Mouse (Mus musculus): ENCODE results near the gene Abcc5. TPM values are rescaled to one million over a fixed set of nuclear protein-coding genes. Genes with fewer than 3 reads are reported as not detected.
A peak's percentile ranks its signal among the peaks of the same experiment; 100 is the strongest.

Gene Abcc5
- polyA plus RNA-seq, 1 experiment from 2014 or later = 39.4 TPM

- Histone ChIP-seq H3K9ac (no peak overlapping the region), H3K4me2 (replicated peaks) (no peak overlapping the region), H3K9me3 (no peaks in the 10 kb centered on the region), H3K27ac (no peak overlapping the region), H3K4me3 (replicated peaks) (no peak overlapping the region), H3K36me3 (0 out of 2 replicates have a peak, but pooled peaks cover 3% of the 10 kb centered on the region), H3K27me3 (replicated peaks) (no peaks in the 10 kb centered on the region), H3K4me1 (replicated peaks) (no peaks in the 10 kb centered on the region)
- no peak for ATAC-seq
- WGBS = 89% methylated on average over 2 of the region's 2 CpGs
Measured at GRCm38 (mm10) chr16:20416262-20416661, 9.9 kb downstream of the Abcc5 start.

DNA sequence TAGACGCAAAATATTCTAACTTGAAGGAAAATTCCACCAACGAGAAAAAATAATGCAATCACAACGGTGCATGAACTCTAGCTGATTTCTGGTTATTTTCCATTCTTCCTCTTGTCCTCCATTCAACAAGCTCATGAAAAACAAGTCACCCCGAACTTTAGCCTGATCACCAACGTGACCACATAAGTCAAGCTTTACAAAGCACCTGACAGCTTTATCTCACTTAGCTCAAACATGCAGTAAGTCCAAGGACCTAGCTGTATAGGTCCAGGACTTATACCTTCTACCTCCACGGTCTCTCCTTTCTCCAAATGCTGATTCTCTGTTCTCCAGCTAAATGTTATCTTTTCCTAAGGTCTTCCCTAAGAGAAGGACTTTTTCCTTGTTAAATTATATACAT lies 10.4 kb downstream of the Abcc5 start:
- Histone ChIP-seq H3K4me3 (replicated peaks) (no peak overlapping the region), H3K36me3 (no peaks in the 10 kb centered on the region), H3K4me2 (replicated peaks) (no peak overlapping the region), H3K27ac (no peak overlapping the region), H3K27me3 (replicated peaks) (no peaks in the 10 kb centered on the region), H3K9me3 (no peaks in the 10 kb centered on the region), H3K4me1 (replicated peaks) (no peaks in the 10 kb centered on the region), H3K9ac (no peak overlapping the region)
- WGBS = 72% methylated on average over 6 of the region's 6 CpGs
- ATAC-seq = peak; percentile 58; the same call in 1 of the 2 replicates

DNA sequence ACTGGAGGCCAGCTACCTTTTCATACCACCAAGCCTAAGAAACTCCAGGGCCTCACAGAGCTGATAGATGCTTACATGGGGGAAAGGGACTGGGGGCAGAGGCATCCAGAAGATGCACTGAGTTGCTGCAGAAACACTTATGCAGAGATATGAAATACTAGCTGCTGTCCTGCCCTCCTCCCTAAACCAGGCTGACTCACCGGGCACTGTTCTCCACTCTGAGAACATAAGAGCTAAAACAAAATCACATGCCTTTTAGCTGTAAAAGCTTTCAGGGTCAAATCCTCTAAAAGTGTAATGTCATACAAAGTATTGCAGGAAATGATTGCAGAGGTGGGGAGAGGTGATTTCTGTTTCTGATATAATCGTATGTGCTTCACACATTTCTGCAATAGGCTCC lies 11.0 kb downstream of the Abcc5 start:
- WGBS = 75% methylated on average over 2 of the region's 2 CpGs
- no peak overlapping the region for H3K4me3 ChIP-seq (replicated peaks)
- H3K27me3 ChIP-seq (replicated peaks) = no peaks in the 10 kb centered on the region
- no peaks in the 10 kb centered on the region for H3K9me3 ChIP-seq
- no peak for ATAC-seq
- no peaks in the 10 kb centered on the region for H3K36me3 ChIP-seq
- H3K4me1 ChIP-seq (replicated peaks) = no peaks in the 10 kb centered on the region
- no peak overlapping the region for H3K9ac ChIP-seq
- H3K27ac ChIP-seq = no peak overlapping the region
- H3K4me2 ChIP-seq (replicated peaks) = no peak overlapping the region

DNA sequence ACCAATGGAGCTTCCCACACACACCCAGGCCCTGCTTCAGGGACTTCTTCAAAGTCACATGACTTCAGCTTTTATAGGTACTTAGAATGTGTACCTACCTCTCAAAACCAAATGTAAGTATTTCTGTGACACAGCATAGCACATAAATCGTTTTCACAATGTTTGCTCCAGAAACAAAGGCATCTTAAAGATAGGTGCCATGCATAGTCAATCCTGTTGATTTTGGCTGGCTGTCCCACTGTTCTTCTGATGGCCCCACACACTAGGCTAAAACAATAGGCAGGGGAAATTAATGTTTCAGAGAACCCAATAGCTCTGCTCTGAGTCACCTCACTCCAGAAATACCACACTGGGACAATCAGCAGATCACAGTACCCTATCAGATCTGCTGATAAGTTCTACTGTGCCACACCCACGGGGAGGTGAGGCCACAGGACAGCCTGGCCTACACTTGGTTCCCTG lies 12.3 kb downstream of the Abcc5 start:
- H3K9ac ChIP-seq = no peak overlapping the region
- no peaks in the 10 kb centered on the region for H3K9me3 ChIP-seq
- H3K4me2 ChIP-seq (replicated peaks) = no peak overlapping the region
- WGBS = 68% methylated on average over 2 of the region's 2 CpGs
- no peak overlapping the region for H3K27ac ChIP-seq
- ATAC-seq = 0 out of 2 replicates have a peak, but pooled peaks have one; percentile 41
- no peak overlapping the region for H3K4me3 ChIP-seq (replicated peaks)
- H3K27me3 ChIP-seq (replicated peaks) = no peaks in the 10 kb centered on the region
- no peaks in the 10 kb centered on the region for H3K36me3 ChIP-seq
- no peaks in the 10 kb centered on the region for H3K4me1 ChIP-seq (replicated peaks)

DNA sequence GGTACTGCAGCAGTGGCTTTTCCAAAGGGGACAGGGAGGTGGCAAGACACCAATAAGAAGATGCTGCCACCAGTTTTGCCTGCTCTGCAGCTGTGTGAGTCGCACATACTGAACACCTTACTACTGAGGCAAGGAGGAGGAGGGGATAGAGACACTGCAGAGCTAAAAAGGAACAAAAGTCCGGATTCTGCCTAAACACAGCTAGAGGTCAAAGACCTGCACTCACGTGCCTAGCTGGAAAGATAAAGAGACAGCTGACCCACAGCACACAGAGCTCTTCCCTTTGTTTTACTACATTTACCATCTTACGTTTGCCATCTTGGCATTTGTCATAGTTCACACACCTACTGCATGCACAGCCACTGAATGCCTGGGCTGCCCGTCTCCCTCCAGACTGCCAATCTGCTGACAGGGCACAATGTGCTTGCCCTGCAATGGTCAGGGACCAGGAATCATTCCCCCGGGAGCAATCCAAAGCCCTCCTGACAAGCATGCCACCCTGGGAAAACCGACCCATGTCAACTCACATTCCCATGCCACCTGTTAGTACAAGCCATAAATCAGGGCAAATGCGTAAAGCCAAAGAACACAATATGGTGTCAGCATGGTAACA lies 14.1 kb downstream of the Abcc5 start:
- Histone ChIP-seq H3K9me3 (no peaks in the 10 kb centered on the region), H3K4me1 (replicated peaks) (no peaks in the 10 kb centered on the region), H3K4me3 (replicated peaks) (no peak overlapping the region), H3K36me3 (no peaks in the 10 kb centered on the region), H3K9ac (no peak overlapping the region), H3K4me2 (replicated peaks) (no peak overlapping the region), H3K27me3 (replicated peaks) (no peaks in the 10 kb centered on the region), H3K27ac (no peak overlapping the region)
- WGBS = 73% methylated on average over 8 of the region's 8 CpGs
- no peak for ATAC-seq

DNA sequence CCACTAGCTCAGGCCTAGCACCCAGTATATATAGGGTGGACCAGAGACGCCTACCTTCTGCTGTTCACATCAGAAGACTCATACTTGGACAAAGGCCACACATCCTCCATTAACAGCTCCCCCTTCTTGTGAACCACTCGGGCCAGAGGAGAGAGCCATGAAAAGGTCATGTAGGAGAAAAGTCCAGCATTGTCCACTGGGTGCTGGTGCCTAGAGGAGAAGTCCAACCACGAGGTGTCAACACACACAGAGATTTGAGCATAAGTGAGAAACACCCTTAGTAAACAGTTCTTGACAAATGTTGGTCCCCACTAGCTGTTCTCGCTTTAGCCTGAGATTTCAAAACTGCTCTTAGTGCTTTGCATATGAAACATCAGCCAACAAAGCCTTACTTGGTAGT lies 20.9 kb downstream of the Abcc5 start:
- H3K27ac ChIP-seq = no peak overlapping the region
- 88% methylated on average over 4 of the region's 4 CpGs for WGBS
- no peak for ATAC-seq

DNA sequence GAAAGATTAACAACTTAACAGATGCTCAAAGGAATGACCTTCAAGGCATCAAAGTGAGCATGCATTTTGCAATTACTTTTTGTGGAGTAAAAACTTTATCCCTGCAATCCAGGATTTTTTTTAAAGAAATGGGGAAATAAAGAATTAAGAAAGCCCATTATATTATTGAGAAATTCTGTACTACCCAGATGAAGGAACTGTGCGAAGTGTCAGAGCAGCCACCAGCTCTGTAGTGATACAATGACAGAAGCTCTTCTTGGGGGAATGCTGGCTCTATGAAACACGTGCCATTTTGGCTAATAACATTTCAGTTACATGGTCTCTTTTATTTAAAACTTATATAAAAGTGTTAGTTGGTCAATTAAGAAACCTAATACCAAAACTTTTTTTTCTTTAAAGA lies 22.9 kb downstream of the Abcc5 start:
- Histone ChIP-seq H3K27ac (no peak overlapping the region), H3K9me3 (no peaks in the 10 kb centered on the region), H3K4me3 (replicated peaks) (no peak overlapping the region), H3K4me2 (replicated peaks) (no peak overlapping the region), H3K27me3 (replicated peaks) (no peaks in the 10 kb centered on the region), H3K9ac (no peak overlapping the region), H3K4me1 (replicated peaks) (no peaks in the 10 kb centered on the region), H3K36me3 (peaks cover 9% of the 10 kb centered on the region; the same call in 1 of the 2 replicates)
- ATAC-seq = no peak
- WGBS = 93% methylated on average over 2 of the region's 2 CpGs

More for the DNA sequence above, 20.9 kb downstream of the Abcc5 start:
- H3K4me2 ChIP-seq (replicated peaks) = no peak overlapping the region
- no peaks in the 10 kb centered on the region for H3K9me3 ChIP-seq
- H3K27me3 ChIP-seq (replicated peaks) = no peaks in the 10 kb centered on the region
- H3K9ac ChIP-seq = no peak overlapping the region
- no peaks in the 10 kb centered on the region for H3K4me1 ChIP-seq (replicated peaks)
- H3K36me3 ChIP-seq = no peaks in the 10 kb centered on the region
- no peak overlapping the region for H3K4me3 ChIP-seq (replicated peaks)

DNA sequence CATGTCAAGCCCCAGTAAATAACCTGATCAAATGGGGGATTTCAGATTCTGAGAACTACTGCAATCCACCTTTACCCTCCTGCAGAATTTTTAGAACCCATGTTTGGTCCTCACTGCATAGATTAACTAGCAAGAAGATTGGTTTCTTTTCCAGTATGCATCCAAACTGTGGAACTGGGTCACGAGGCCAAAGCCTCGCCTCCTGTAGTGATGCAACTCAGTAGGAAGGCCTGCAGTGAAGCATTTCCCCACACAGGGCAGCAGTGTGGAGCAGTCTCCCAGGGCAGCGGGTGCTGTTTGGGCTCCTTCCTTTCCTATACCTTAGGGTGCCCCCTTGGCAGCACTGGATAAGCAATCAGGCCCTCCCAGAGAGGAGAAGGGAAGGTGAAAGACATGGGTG lies 24.6 kb downstream of the Abcc5 start:
- Histone ChIP-seq H3K4me1 (replicated peaks) (no peaks in the 10 kb centered on the region), H3K4me3 (replicated peaks) (no peak overlapping the region), H3K36me3 (peaks cover 9% of the 10 kb centered on the region; the same call in 1 of the 2 replicates), H3K27ac (no peak overlapping the region), H3K9ac (no peak overlapping the region), H3K9me3 (no peaks in the 10 kb centered on the region), H3K27me3 (replicated peaks) (no peaks in the 10 kb centered on the region), H3K4me2 (replicated peaks) (no peak overlapping the region)
- 80% methylated on average over 3 of the region's 3 CpGs for WGBS
- ATAC-seq = no peak

DNA sequence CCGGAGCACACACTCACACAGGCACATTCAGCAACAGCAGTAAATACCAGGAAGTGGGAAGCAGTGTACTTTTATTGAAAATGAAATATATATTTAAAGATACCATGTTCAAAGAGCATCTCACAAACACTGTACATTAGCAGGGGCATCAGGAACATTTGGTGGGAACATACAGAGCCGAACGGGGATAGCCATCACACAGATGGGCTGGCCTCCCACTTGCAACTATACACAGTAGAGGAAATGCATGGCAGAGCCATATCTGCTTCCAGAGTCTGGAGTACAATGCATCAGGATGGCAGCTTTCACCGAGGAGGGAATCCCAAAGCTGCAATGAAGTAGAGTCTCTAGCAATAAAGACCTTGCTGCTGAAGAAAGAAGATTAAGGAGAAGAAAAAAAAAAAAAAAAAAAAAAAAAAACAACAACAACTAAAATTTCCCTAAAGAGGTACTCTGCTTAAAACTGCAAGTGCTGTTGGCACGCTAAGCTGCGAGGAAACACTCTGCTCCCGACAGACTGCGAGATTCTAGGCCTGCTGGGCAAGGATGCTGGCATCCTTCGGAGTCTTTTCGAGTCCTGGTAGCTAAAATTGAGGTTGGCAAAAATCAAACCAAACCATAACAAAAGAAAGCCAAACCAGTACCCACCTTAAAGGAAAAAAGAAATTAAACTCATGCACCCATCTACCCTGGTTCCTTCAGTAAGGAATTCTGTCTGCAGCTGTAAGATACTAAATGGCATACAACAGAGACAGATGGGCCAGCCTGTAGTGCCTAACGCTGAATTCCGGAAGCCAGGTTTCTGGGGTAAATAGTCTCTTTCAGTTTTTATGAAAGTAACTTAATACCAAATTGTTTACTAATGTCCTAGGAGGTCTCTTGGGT lies 25.2 kb downstream of the Abcc5 start:
- Histone ChIP-seq H3K36me3 (peaks cover 9% of the 10 kb centered on the region; the same call in 1 of the 2 replicates), H3K9me3 (no peaks in the 10 kb centered on the region), H3K4me1 (replicated peaks) (no peaks in the 10 kb centered on the region), H3K27ac (no peak overlapping the region), H3K4me2 (replicated peaks) (no peak overlapping the region), H3K4me3 (replicated peaks) (no peak overlapping the region), H3K9ac (no peak overlapping the region), H3K27me3 (replicated peaks) (no peaks in the 10 kb centered on the region)
- ATAC-seq = no peak
- WGBS = 89% methylated on average over 12 of the region's 12 CpGs

DNA sequence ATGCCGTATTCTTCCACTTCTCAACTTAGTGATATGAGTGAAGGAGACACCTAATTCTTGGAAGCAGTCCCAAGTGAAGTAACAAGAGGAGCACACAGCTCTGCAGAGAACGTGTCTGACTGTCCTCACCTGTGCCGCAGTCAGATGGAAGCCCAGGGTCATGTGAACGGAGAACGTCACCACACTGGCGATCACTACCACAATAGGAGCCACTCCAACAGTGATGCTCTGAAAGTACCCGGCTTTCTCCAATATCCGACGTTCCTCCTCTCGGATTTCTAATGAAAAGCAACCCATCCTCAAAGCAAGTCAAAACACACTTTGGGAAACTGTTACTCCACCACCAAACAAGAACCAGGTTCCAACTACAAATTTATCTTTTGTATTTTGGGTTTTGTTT lies 29.3 kb downstream of the Abcc5 start:
- H3K4me3 ChIP-seq (replicated peaks) = no peak overlapping the region
- WGBS = 93% methylated on average over 10 of the region's 10 CpGs
- peaks cover 12% of the 10 kb centered on the region; the same call in 1 of the 2 replicates for H3K36me3 ChIP-seq
- no peak overlapping the region for H3K27ac ChIP-seq
- no peak overlapping the region for H3K9ac ChIP-seq
- ATAC-seq = no peak
- no peaks in the 10 kb centered on the region for H3K4me1 ChIP-seq (replicated peaks)
- no peaks in the 10 kb centered on the region for H3K27me3 ChIP-seq (replicated peaks)
- no peak overlapping the region for H3K4me2 ChIP-seq (replicated peaks)
- H3K9me3 ChIP-seq = no peaks in the 10 kb centered on the region

DNA sequence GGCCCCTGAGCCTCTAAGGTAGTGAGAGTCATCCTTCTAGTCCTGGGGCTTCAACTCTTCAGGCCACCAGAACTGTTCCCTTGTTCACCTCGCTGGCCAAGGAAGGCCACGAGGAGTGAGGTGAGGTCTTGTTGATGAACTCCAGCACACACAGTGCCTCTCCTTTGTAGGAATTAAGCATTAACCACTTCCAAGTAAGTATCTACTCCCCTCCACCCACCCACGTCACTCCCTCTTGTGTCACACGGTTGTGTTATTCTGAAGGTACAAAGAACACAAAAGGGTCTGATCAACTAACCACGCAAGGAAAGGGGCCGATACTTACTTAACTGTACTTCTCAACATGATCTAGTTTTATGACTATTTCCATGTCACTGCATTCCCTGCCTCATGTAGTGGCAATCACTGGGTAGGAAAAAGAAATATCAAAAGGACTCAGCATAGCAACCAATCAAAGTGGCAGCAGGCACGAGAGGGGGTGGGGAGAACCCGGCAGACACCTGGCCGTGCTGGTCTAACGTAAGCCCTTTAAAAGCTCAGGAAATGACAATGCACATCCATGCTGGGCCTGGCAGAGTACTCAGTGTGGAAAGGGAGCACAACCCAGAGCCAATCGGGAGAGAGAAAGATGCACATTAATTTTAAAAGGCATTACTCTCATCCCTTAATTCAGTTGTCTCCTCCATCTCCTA lies 30.8 kb downstream of the Abcc5 start:
- H3K9me3 ChIP-seq = no peaks in the 10 kb centered on the region
- no peaks in the 10 kb centered on the region for H3K4me1 ChIP-seq (replicated peaks)
- no peak overlapping the region for H3K9ac ChIP-seq
- H3K27me3 ChIP-seq (replicated peaks) = no peaks in the 10 kb centered on the region
- no peak overlapping the region for H3K4me2 ChIP-seq (replicated peaks)
- ATAC-seq = no peak
- peaks cover 12% of the 10 kb centered on the region; the same call in 1 of the 2 replicates for H3K36me3 ChIP-seq
- WGBS = 85% methylated on average over 11 of the region's 11 CpGs
- no peak overlapping the region for H3K27ac ChIP-seq
- no peak overlapping the region for H3K4me3 ChIP-seq (replicated peaks)

- no peaks in the 10 kb centered on the region for H3K27me3 ChIP-seq (replicated peaks)
- no peak overlapping the region for H3K4me3 ChIP-seq (replicated peaks)
- H3K9ac ChIP-seq = no peak overlapping the region
- WGBS = 86% methylated on average over 3 of the region's 3 CpGs
- H3K4me2 ChIP-seq (replicated peaks) = no peak overlapping the region
- ATAC-seq = no peak
- H3K27ac ChIP-seq = no peak overlapping the region
- H3K36me3 ChIP-seq = 0 out of 2 replicates have a peak, but pooled peaks cover 3% of the 10 kb centered on the region
- no peaks in the 10 kb centered on the region for H3K4me1 ChIP-seq (replicated peaks)
- no peaks in the 10 kb centered on the region for H3K9me3 ChIP-seq
Measured at GRCm38 (mm10) chr16:20391753-20392152, 34.4 kb downstream of the Abcc5 start.
